Mouse (Mus musculus) layer of hippocampus, adult 2 months (tissue): ENCODE results near the gene Mrgpre. TPM values are rescaled to one million over a fixed set of nuclear protein-coding genes. Genes with fewer than 3 reads are reported as not detected.
A peak's percentile ranks its signal among the peaks of the same experiment; 100 is the strongest.

Source experiments
- DNase-seq, 2 experiments: peaks; one replicate each; pipeline ENCODE4 v3.0.0; 2022; ENCODE audit warnings: low spot score in 2 of 2
- H3K27ac ChIP-seq: fragments of 200-600 bp; 2 replicates; pipeline ENCODE4 v1.8.1; 2022
- H3K4me3 ChIP-seq: fragments of 200-600 bp; 2 replicates; pipeline ENCODE4 v1.8.1; 2022; ENCODE audit warnings: mild to moderate bottlenecking
- CTCF ChIP-seq: fragments of 200-600 bp; conservative IDR thresholded peaks from 2 replicates; pipeline ENCODE4 v1.8.1; 2022; ENCODE audit warnings: antibody characterized with exemption, mild to moderate bottlenecking, moderate library complexity
- microRNA-seq, 2 experiments: library from miRNA; unstranded; fragments of <30 nt; microRNA quantifications; one replicate each; pipeline ENCODE4 v1.2.0; 2021
- total RNA-seq, 2 experiments: library from RNA; stranded (reverse); gene quantifications; 2 replicates each; pipeline ENCODE4 v1.2.3; 2021

The Mrgpre gene
- total RNA-seq, 2 experiments from 2014 or later, result 5.9 to 6.5 TPM

DNA sequence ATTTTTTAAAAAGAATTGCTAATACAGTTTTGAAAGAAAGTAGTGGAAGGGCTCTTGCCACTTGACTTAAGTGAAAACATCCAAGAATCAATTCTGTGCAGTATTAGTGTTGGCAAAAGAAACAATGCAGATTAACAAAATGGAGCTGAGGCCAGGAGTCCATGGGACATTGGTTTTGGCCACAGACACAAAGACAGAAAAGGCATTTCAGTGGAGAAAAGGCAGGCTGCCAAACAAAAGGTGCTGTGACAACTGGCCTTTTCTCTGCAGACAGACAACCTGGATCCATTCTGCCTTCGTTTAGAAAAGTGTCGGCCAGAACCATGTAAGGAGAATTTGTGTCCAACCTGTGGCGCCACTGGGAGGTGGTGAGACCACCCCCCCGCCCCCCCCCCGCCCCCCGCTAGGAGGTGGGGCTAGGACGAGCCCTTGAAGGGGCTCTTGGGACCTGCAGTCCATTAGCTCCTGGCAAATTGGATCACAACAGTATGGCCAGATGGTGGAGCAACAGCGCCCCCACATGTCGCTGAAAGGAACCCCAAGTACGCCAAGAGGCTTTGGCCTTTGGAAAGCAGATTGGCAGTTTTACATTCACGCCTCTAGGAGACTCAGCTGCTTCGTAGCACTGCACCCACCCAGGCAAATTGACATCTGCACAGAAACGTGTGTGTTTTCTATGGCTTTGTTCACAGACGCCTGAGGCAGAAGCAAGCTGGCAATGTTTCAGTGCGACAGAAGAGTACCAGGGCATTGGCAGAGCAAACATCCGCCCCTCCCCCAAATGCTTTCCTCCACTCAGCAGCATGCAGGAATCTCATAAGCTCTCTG lies 36.0 kb downstream of the Mrgpre start:
- TF ChIP-seq CTCF, result peak; percentile 89
- peak overlapping the region; percentile 30; the same call in 1 of the 2 replicates for H3K4me3 ChIP-seq
- H3K27ac ChIP-seq, result no peak overlapping the region
- DNase-seq, result peak; percentile 91 to 95

DNA sequence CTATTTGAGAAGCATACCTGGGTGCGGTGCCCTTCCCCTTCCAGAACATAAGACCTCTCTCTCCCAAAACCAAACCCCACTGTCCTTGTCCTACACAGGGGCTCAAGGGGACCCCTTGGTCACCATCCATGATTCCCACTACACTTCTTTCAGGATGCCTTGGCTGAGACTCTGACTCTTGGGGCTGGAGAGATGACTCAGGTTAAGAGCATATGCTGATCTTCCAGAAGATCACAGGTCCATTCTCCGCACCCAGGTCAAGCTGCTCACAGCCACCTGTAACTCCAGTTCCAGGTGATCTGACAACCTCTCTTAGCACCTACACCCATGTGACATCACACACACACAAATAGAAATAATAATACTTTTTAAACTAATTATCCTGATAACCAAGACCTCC lies 43.6 kb downstream of the Mrgpre start:
- TF ChIP-seq CTCF, result no peak
- Histone ChIP-seq H3K27ac (peak overlapping the region; percentile 90), H3K4me3 (peak overlapping the region; percentile 91)
- no peak for DNase-seq

DNA sequence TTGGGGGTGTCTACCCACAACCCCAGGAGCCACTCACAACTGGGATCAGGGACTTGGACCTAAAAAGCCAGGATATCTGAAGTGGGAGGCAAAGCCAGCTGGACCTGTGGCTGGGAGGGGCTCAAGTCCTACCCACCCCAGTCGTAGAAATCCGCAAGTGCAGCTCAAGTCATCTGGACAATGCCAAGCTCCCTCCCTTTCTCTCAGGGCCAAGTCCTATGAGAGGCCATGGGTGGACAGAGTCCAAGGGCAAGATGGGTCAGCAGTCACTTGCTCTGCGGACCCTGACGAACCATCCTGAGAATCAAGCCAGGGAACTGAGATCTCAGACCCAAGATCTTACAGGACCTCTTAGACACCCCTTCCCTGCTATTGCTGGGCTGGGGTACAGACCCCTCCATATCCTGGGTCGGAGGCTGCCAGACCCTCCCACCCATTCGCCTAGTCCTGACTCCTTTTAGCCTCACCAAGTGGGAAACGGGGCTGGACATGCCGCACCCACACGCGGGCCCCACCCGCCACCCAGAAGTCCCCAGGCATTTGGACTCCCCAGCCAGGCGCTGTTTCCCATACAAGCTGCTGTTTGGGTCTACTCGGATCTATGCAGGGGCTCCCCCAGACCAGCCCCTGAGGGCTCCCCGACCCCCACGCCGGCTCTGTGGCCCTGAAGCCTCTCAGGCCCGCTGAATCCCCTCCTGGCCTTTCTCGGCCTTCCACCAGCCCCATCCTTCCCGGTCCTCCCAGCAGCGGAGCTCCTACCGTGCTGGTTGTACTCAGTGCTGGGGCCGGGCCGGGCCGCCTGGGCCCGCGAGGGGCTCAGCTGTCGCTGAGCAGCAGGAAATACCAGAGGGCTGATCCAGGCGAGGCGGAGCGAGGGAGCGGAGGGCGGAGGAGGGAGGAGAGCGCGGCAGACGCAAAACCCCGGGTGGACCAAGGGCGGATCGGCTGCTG lies 44.5 kb downstream of the Mrgpre start:
- peak; percentile 77 to 82 for DNase-seq
- peak overlapping the region; percentile 90 for H3K27ac ChIP-seq
- no peak for TF ChIP-seq CTCF
- H3K4me3 ChIP-seq, result peak overlapping the region; percentile 91

DNA sequence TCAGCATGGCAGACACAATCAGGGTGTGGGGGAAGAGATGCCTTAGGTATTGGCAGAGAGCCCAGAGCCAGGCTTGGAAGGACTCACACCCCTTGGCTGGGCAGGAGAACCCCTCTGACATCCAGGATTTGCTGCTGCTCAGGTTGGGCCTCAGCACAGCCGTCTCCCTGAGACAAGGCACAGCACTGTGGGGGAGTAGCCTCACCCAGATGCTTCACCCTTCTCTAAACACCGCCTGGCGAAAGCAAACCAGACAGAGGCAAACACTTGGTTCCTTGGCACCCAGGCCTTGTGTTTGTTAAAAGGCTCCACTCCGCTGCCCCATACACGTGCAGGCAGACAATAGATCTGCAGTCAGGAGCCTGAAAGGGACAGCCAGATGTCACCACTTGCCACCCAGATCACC lies 45.7 kb downstream of the Mrgpre start:
- peak overlapping the region; percentile 23; the same call in 1 of the 2 replicates for H3K27ac ChIP-seq
- DNase-seq, result no peak
- H3K4me3 ChIP-seq, result peak overlapping the region; percentile 91
- no peak for TF ChIP-seq CTCF

DNA sequence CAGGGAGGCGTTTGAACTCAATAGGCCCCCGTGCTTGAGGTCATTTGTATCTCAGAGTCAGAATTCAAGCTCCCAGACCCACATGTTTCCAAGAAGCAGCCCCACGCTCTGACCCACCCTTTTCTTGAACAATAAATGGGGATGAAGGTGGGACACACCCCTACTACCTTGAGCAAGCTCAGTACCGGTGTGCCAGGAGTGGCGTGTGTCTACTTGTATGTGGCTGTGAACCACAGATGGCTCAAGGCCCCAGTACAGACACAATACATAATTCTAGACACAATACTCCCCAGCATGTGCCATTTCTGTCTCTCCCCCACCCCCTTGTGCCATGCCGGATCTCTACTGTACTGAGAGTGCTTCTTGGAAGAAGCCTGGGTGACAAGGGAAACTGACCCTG lies 46.1 kb downstream of the Mrgpre start:
- H3K4me3 ChIP-seq, result peak overlapping the region; percentile 91; the same call in 1 of the 2 replicates
- no peak for DNase-seq
- peak overlapping the region; percentile 23; the same call in 1 of the 2 replicates for H3K27ac ChIP-seq
- TF ChIP-seq CTCF, result no peak

DNA sequence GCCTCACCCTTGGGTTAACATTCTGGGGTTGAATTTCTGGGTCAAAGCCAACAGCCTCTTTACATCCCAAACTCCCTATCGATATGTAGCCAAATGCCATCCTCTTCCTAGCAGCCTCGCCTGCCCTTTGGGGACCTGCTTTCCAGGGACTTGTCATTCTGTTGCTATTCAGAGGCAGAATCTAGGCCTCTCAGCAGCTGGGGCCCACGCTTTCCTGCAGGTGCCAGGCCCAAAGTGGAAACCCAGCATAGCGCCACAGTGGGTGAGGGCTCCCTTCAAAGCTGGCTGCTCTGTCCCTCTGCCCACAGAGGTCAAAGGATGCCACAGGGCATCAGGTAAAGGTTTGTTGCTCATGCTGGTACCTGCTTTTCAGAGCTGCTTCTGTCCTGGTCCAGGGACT lies 50.6 kb downstream of the Mrgpre start:
- Histone ChIP-seq H3K27ac (no peak overlapping the region), H3K4me3 (no peak overlapping the region)
- no peak for DNase-seq
- no peak for TF ChIP-seq CTCF

DNA sequence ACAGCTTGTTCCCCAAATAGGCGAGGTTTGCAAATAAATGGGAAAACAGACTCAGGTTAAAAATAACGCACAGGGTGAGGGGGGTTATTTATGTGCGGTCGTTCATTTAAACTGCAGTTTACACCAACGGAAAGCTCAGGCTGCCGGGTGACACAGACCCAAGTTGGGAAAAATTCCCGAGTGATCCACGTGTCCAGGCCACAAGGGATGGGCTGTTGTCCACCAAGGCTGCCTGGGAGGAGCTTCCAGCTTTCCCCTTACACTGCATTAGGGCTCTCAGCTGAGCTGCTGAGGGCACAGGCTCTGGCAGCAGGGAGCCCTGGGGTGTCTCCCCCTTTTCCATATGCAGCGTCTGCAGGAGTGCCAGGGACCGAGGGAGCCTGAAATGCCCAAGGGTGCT lies 54.4 kb downstream of the Mrgpre start:
- no peak for DNase-seq
- H3K27ac ChIP-seq, result no peak overlapping the region
- TF ChIP-seq CTCF, result no peak
- H3K4me3 ChIP-seq, result no peak overlapping the region

Small RNA genes within 50 kb of the gene (microRNA-seq; reads per million reads assigned to microRNA genes)
- 0 reads per million in 2 experiments for gene Gm22064

Other genes starting within 250 kb of the Mrgpre start
- gene Nap1l4, start 235.4 kb downstream of the Mrgpre start, total RNA-seq, result 100 to 1,000 TPM; 106 to 119 TPM
- gene Cars, start 184.4 kb downstream of the Mrgpre start, total RNA-seq, result 10 to 100 TPM; 38.4 to 42.0 TPM
- not detected for gene Tnfrsf26, start 155.8 kb downstream of the Mrgpre start, total RNA-seq
- 1 to 10 TPM; 2.6 to 2.8 TPM for gene Tnfrsf22, start 134.8 kb downstream of the Mrgpre start, total RNA-seq
- 1 to 10 TPM; 1.3 to 1.6 TPM for gene Tnfrsf23, start 98.6 kb downstream of the Mrgpre start, total RNA-seq
- gene Osbpl5, start 27.5 kb downstream of the Mrgpre start, total RNA-seq, result 10 to 100 TPM; 18.0 to 24.4 TPM
- not detected for gene Mrgprg, start 17.5 kb downstream of the Mrgpre start, total RNA-seq
- 1 to 10 TPM; 4.4 to 7.8 TPM for gene Nadsyn1, start 38.3 kb upstream of the Mrgpre start, total RNA-seq
- 10 to 100 TPM; 34.0 to 35.1 TPM for gene Dhcr7, start 38.6 kb upstream of the Mrgpre start, total RNA-seq
- not detected for gene Gm498, start 82.3 kb upstream of the Mrgpre start, total RNA-seq
- gene Shank2, start 217.4 kb upstream of the Mrgpre start, total RNA-seq, result 100 to 1,000 TPM; 133 to 138 TPM